ENCODE assay signal across 12 mouse cellular contexts in the genomic region with DNA sequence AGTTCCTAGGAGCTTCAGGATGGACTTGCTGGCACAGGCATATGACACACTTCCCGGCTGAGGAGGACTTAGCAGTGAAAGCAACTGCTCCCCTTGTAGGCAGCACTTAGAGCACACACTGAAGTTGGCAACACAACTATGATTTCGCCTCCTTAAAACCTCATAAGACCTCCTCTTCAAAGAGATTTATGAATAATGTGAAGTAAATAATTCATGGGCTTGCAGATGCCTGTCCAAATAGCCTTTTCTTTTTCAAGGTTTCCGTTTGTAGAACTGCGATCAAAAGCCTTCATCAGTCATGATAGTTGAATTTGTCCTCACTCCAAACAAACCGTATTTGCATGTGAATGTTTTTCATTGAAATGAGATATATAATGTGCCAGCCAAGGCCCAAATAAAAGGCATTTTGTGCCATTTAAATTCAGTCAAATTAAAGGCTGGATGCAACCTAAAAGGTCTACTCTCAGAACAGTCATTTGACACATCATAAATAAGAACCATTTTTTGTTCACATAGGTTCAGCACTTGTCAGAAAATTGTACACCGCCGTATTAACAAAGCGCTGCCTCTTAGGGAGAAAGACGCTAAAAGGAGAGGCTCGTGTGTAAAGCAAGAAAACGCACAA.
DNase-seq lines count a peak whose midpoint lies in the region; ATAC-seq and TF ChIP-seq lines count a peak whose summit lies in the region.
"Had no signal": no experiment of that assay in that cellular context is flagged by ENCODE, and none has a peak within 500 bp of the region (broad histone marks: within the 10 kb centered on the region; RNA-seq: fewer than 3 reads in every experiment).

No protein-coding gene starts in this region.

- no peaks in the 10 kb centered on the region for H3K36me3 ChIP-seq in forebrain, embryonic 13.5 days (ENCODE audit: poor library complexity, severe bottlenecking)
- H3K36me3 ChIP-seq in hindbrain, embryonic 15.5 days, result no peaks in the 10 kb centered on the region
- H3K36me3 ChIP-seq in neural tube, embryonic 15.5 days, result no peaks in the 10 kb centered on the region
- H3K36me3 ChIP-seq in liver, postnatal 0 days (replicated peaks; ENCODE audit: insufficient read depth, low read length), result no peaks in the 10 kb centered on the region
- H3K36me3 ChIP-seq: embryonic facial prominence, embryonic 13.5 days; liver, embryonic 12.5 days had no signal

- WGBS in forebrain, embryonic 13.5 days, result 34% methylated on average over 11 of the region's 11 CpGs
- 39% methylated on average over 11 of the region's 11 CpGs for WGBS in hindbrain, embryonic 15.5 days
- 28% methylated on average over 11 of the region's 11 CpGs for WGBS in neural tube, embryonic 15.5 days
- WGBS in liver, postnatal 0 days (ENCODE audit: insufficient replicate concordance), result 80% methylated on average over 11 of the region's 11 CpGs

- peak; percentile 94 for ATAC-seq in forebrain, embryonic 13.5 days
- ATAC-seq in hindbrain, embryonic 15.5 days (ENCODE audit: low FRiP score, low read depth), result peak; percentile 76; the same call in 1 of the 2 replicates
- ATAC-seq in neural tube, embryonic 15.5 days (ENCODE audit: low FRiP score), result peak; percentile 57; the same call in 1 of the 2 replicates
- ATAC-seq in liver, postnatal 0 days, result no peak
- ATAC-seq: liver, embryonic 12.5 days had no signal

- no peaks in the 10 kb centered on the region for H3K27me3 ChIP-seq in forebrain, embryonic 13.5 days
- H3K27me3 ChIP-seq in hindbrain, embryonic 15.5 days, result no peaks in the 10 kb centered on the region
- H3K27me3 ChIP-seq in neural tube, embryonic 15.5 days (replicated peaks), result no peaks in the 10 kb centered on the region
- no peaks in the 10 kb centered on the region for H3K27me3 ChIP-seq in liver, postnatal 0 days (ENCODE audit: insufficient read depth, low read length)
- H3K27me3 ChIP-seq: embryonic facial prominence, embryonic 13.5 days; liver, embryonic 12.5 days had no signal

- no peak overlapping the region for H3K9ac ChIP-seq in forebrain, embryonic 13.5 days
- H3K9ac ChIP-seq in hindbrain, embryonic 15.5 days, result no peak overlapping the region
- no peak overlapping the region for H3K9ac ChIP-seq in neural tube, embryonic 15.5 days (replicated peaks)
- no peak overlapping the region for H3K9ac ChIP-seq in liver, postnatal 0 days (replicated peaks)
- H3K9ac ChIP-seq: embryonic facial prominence, embryonic 13.5 days; liver, embryonic 12.5 days had no signal

- H3K9me3 ChIP-seq in forebrain, embryonic 13.5 days (replicated peaks), result no peaks in the 10 kb centered on the region
- no peaks in the 10 kb centered on the region for H3K9me3 ChIP-seq in hindbrain, embryonic 15.5 days
- H3K9me3 ChIP-seq in neural tube, embryonic 15.5 days (replicated peaks), result no peaks in the 10 kb centered on the region
- H3K9me3 ChIP-seq in liver, postnatal 0 days (ENCODE audit: low read length), result no peaks in the 10 kb centered on the region
- H3K9me3 ChIP-seq: embryonic facial prominence, embryonic 13.5 days; liver, embryonic 12.5 days had no signal

- intact Hi-C loops in left cerebral cortex, adult 2 months (cut with DNase I), result no loop called here

- H3K4me3 ChIP-seq in left cerebral cortex, adult 2 months, result no peak overlapping the region
- no peak overlapping the region for H3K4me3 ChIP-seq in forebrain, embryonic 13.5 days
- H3K4me3 ChIP-seq in hindbrain, embryonic 15.5 days, result no peak overlapping the region
- H3K4me3 ChIP-seq in neural tube, embryonic 15.5 days (replicated peaks), result no peak overlapping the region
- H3K4me3 ChIP-seq in liver, postnatal 0 days (ENCODE audit: low read depth, low read length), result no peak overlapping the region
- H3K4me3 ChIP-seq: embryonic facial prominence, embryonic 13.5 days; liver, embryonic 12.5 days had no signal

- peak overlapping the region; percentile 47; the same call in 1 of the 2 replicates for H3K27ac ChIP-seq in left cerebral cortex, adult 2 months
- H3K27ac ChIP-seq in forebrain, embryonic 13.5 days, result peak overlapping the region; percentile 17; the same call in 1 of the 2 replicates
- no peak overlapping the region for H3K27ac ChIP-seq in hindbrain, embryonic 15.5 days (replicated peaks)
- H3K27ac ChIP-seq in neural tube, embryonic 15.5 days (replicated peaks), result no peak overlapping the region
- H3K27ac ChIP-seq in liver, postnatal 0 days (ENCODE audit: low read depth), result no peak overlapping the region
- H3K27ac ChIP-seq: embryonic facial prominence, embryonic 13.5 days; liver, embryonic 12.5 days had no signal

- peak overlapping the region; percentile 15 for H3K4me2 ChIP-seq in forebrain, embryonic 13.5 days
- peak overlapping the region; percentile 11; the same call in 1 of the 2 replicates for H3K4me2 ChIP-seq in hindbrain, embryonic 15.5 days
- H3K4me2 ChIP-seq in neural tube, embryonic 15.5 days, result peak overlapping the region; percentile 6; the same call in 1 of the 2 replicates
- H3K4me2 ChIP-seq in liver, postnatal 0 days (ENCODE audit: low read depth, low read length), result no peak overlapping the region
- H3K4me2 ChIP-seq: embryonic facial prominence, embryonic 13.5 days; liver, embryonic 12.5 days had no signal

- TF ChIP-seq EP300 in liver, postnatal 0 days (IDR thresholded peaks at IDR 0.05; ENCODE audit: low read depth), result no peak

- no peak for DNase-seq in left cerebral cortex, adult 2 months (ENCODE audit: extremely low spot score in 1 of 2, low spot score in 2 of 2)
- no peak for DNase-seq in left cerebral cortex, adult 11 months (ENCODE audit: low spot score)
- DNase-seq in kidney, adult 18-20 months, result no peak
- no peak for DNase-seq in liver, postnatal 0 days
- DNase-seq: adrenal gland, postnatal 10 days; cerebellum, postnatal 36 days; lung, postnatal 14 days had no signal

- no peak for TF ChIP-seq CTCF in left cerebral cortex, adult 2 months (IDR thresholded peaks at IDR 0.05)
- TF ChIP-seq CTCF in liver, postnatal 0 days (IDR thresholded peaks at IDR 0.05; ENCODE audit: low read depth), result no peak

- peaks cover 17% of the 10 kb centered on the region for H3K4me1 ChIP-seq in forebrain, embryonic 13.5 days
- peaks cover 6% of the 10 kb centered on the region; the same call in 1 of the 2 replicates for H3K4me1 ChIP-seq in hindbrain, embryonic 15.5 days (replicated peaks)
- peaks cover 4% of the 10 kb centered on the region; the same call in 1 of the 2 replicates for H3K4me1 ChIP-seq in neural tube, embryonic 15.5 days
- no peaks in the 10 kb centered on the region for H3K4me1 ChIP-seq in liver, postnatal 0 days (ENCODE audit: insufficient read depth)
- H3K4me1 ChIP-seq: embryonic facial prominence, embryonic 13.5 days; liver, embryonic 12.5 days had no signal

Comparison
In these comparisons a context has a peak if more than half of its experiments do, and no peak if none do; other contexts are left out.
1. H3K27ac ChIP-seq: peak in left cerebral cortex, adult 2 months (single experiment) and forebrain, embryonic 13.5 days (single experiment); none in hindbrain, embryonic 15.5 days (single experiment), neural tube, embryonic 15.5 days (single experiment) and liver, postnatal 0 days (single experiment).